Mouse (Mus musculus) myocyte (in vitro differentiated cells): ENCODE measurements around the gene Fbll1. TPM values are rescaled to one million over a fixed set of nuclear protein-coding genes. Genes with fewer than 3 reads are reported as not detected.
"Not testable (repeated sequence)": the region's sequence is repeated elsewhere in the genome, so short reads cannot be mapped to it uniquely, and the experiment has no call there.

Experiments used
- H3K27me3 ChIP-seq: one replicate; pipeline ENCODE4 v1.6.1; 2011; ENCODE audit not compliant: control insufficient read depth, insufficient read depth, insufficient read length
- H3K36me3 ChIP-seq: one replicate; pipeline ENCODE4 v1.6.1; 2011; ENCODE audit not compliant: control insufficient read depth, insufficient read depth
- H3K4me2 ChIP-seq: one replicate; pipeline ENCODE4 v1.6.1; 2011; ENCODE audit warnings: low read depth, control low read depth
- H3K4me3 ChIP-seq: one replicate; pipeline ENCODE4 v1.5.1; 2011; ENCODE audit warnings: mild to moderate bottlenecking, control low read depth, moderate library complexity
- H3K79me2 ChIP-seq: one replicate; pipeline ENCODE4 v1.6.1; 2011; ENCODE audit not compliant: control insufficient read depth, insufficient read depth
- H3ac ChIP-seq: one replicate; pipeline ENCODE4 v1.6.1; 2011; ENCODE audit not compliant: control insufficient read depth, insufficient read length
- CEBPB ChIP-seq: IDR thresholded peaks from 2 replicates; pipeline ENCODE4 v1.6.1; 2011; ENCODE audit warnings: mild to moderate bottlenecking, moderate library complexity; ENCODE audit not compliant: poor library complexity, insufficient read depth, severe bottlenecking
- E2F4 ChIP-seq: IDR thresholded peaks from one replicate; pipeline ENCODE4 v1.6.1; 2011; ENCODE audit warnings: mild to moderate bottlenecking, control low read depth, moderate library complexity; ENCODE audit not compliant: insufficient read depth
- MAX ChIP-seq: IDR thresholded peaks from one replicate; pipeline ENCODE4 v1.6.1; 2011; ENCODE audit warnings: low read depth, mild to moderate bottlenecking, control low read depth
- MYOD1 ChIP-seq, 3 experiments: IDR thresholded peaks; one replicate each; pipeline ENCODE4 v1.6.1; 2011; ENCODE audit warnings: control low read depth in 2 of 3, low read depth in 2 of 3, mild to moderate bottlenecking in 2 of 3, moderate library complexity in 1 of 3; ENCODE audit not compliant: insufficient read length in 2 of 3, control insufficient read depth in 1 of 3
- MYOG ChIP-seq, 3 experiments: IDR thresholded peaks; one replicate each; pipeline ENCODE4 v1.6.1; 2011; ENCODE audit warnings: control low read depth in 2 of 3, low read depth in 2 of 3, mild to moderate bottlenecking in 2 of 3; ENCODE audit not compliant: insufficient read length in 2 of 3, control insufficient read depth in 1 of 3, insufficient read depth in 1 of 3
- POLR2A ChIP-seq: IDR thresholded peaks from one replicate; pipeline ENCODE4 v1.6.1; 2011; ENCODE audit warnings: low read depth, mild to moderate bottlenecking, control low read depth, moderate library complexity; ENCODE audit not compliant: insufficient read length
- POLR2AphosphoS2 ChIP-seq: IDR thresholded peaks from one replicate; pipeline ENCODE4 v1.6.1; 2011; ENCODE audit warnings: low read depth, control low read depth; ENCODE audit not compliant: insufficient read length
- REST ChIP-seq: IDR thresholded peaks from one replicate; pipeline ENCODE4 v1.6.1; 2011; ENCODE audit warnings: mild to moderate bottlenecking, control low read depth, moderate library complexity; ENCODE audit not compliant: insufficient read depth, insufficient read length
- SRF ChIP-seq: IDR thresholded peaks from one replicate; pipeline ENCODE4 v1.6.1; 2011; ENCODE audit warnings: low read depth; ENCODE audit not compliant: control insufficient read depth, insufficient read length
- TCF12 ChIP-seq: IDR thresholded peaks from one replicate; pipeline ENCODE4 v1.6.1; 2011; ENCODE audit warnings: mild to moderate bottlenecking, control low read depth; ENCODE audit not compliant: poor library complexity, insufficient read depth, severe bottlenecking
- TCF3 ChIP-seq: IDR thresholded peaks from one replicate; pipeline ENCODE4 v1.6.1; 2011; ENCODE audit warnings: low read depth, control low read depth; ENCODE audit not compliant: insufficient read length
- USF1 ChIP-seq: IDR thresholded peaks from one replicate; pipeline ENCODE4 v1.6.1; 2011; ENCODE audit warnings: low read depth, mild to moderate bottlenecking, control low read depth, moderate library complexity
- polyA plus RNA-seq: library from polyadenylated mRNA; unstranded; fragments of >200 nt; fragmentation: generic; extraction: Trizol; gene quantifications from one replicate; pipeline ENCODE4 v1.2.1, GENCODE M21; 2012; ENCODE audit warnings: missing spikeins

Gene Fbll1
- polyA plus RNA-seq, 1 experiment, result not detected

DNA sequence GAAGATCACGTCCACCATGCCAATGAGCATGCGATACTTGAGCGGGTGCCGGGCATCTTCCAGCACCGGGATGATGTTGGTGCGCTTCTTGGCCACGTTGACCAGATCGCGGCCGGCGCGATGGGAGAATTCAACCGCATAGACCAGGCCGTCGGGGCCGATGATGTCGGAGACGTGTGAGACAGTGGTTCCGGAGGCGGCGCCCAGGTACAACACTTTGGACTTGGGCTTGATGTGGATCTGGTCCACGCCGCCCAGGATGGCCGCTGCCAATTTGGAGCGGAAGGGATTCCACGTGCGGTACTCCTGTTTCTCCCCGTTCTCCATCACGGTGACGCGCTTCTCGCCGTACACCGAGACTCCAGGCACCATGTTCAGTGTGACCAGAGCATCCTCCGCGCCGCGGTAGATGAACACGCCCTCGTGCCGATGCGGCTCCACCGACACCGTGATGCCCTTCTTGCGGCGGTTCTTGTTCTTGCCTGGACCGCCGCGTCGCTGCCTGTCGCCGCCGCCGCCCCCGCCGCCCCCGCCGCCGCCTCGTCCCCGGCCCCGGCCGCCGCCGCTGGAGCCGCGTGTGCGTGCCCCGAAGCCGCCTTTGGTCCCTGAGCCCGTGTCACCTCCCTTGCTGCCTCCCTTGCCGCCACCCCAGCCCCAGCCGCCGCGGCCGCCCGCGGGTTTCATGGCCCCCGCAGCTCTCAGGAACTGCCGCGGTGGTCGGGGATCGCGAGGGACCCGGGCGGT is 761 bp downstream of the Fbll1 start:
- no peaks in the 10 kb centered on the region for H3K79me2 ChIP-seq
- no peaks in the 10 kb centered on the region for H3K36me3 ChIP-seq
- H3K4me3 ChIP-seq, result no peak overlapping the region
- no peak overlapping the region for H3K4me2 ChIP-seq
- no peaks in the 10 kb centered on the region for H3K27me3 ChIP-seq
- H3ac ChIP-seq, result no peak overlapping the region
- TF ChIP-seq MYOD1 (IDR thresholded peaks at IDR 0.05; ENCODE audit: control insufficient read depth in 1 of 3, insufficient read length in 2 of 3, low read depth in 2 of 3), result no peak
- no peak for TF ChIP-seq SRF
- no peak for TF ChIP-seq POLR2AphosphoS2
- TF ChIP-seq POLR2A, result no peak
- no peak for TF ChIP-seq MAX
- no peak for TF ChIP-seq TCF12
- no peak for TF ChIP-seq REST
- no peak for TF ChIP-seq MYOG (IDR thresholded peaks at IDR 0.05; ENCODE audit: control insufficient read depth in 1 of 3, insufficient read depth in 1 of 3, insufficient read length in 2 of 3, low read depth in 2 of 3)
- TF ChIP-seq E2F4, result no peak
- TF ChIP-seq TCF3, result no peak
- no peak for TF ChIP-seq CEBPB
- TF ChIP-seq USF1, result no peak

DNA sequence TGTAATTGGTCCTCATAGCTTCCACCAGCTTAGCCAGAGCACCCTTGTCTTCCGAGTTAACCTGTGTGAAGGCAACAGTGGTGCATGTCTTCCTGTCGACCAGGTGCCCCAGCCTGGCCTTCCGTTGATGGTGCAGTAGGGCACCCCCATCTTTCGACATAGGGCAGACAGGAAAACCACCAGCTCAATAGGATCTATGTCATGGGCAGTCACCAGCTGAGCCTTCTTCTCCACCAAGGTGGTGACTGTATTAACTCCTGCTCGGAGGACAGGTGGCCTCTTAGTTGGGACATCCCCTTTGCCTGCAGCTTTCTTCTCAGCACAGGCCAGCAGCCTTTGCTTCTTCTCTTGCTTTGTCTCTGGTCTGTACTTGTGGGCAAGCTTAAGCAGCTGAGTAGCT is 5.9 kb downstream of the Fbll1 start:
- H3K4me3 ChIP-seq, H3K4me2 ChIP-seq, H3ac ChIP-seq, H3K27me3 ChIP-seq, H3K79me2 ChIP-seq, H3K36me3 ChIP-seq: not testable (repeated sequence)

DNA sequence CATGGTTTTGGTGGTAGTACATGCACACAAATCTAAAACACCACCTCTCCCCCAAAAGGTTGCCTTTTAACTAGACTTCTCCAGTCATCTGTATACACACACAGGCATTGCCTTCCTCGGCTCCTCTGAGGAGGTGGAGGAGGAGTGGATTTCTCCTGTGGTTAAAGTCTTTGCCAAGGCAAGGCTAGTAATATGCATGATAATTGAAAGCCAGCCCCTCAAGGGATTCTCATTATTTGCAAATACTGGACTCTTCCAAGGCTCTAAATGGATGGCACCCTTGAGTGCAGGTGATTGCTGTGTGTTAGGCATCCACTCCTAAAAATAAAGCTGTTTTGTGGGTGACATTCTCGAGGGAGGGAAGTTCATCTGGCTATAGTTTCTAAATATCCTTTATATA is 10.2 kb downstream of the Fbll1 start:
- Histone ChIP-seq H3K36me3 (peaks cover 38% of the 10 kb centered on the region), H3K79me2 (no peaks in the 10 kb centered on the region), H3K27me3 (no peaks in the 10 kb centered on the region), H3K4me3 (no peak overlapping the region), H3ac (no peak overlapping the region), H3K4me2 (no peak overlapping the region)
- no peak for TF ChIP-seq TCF12
- no peak for TF ChIP-seq TCF3
- no peak for TF ChIP-seq MAX
- TF ChIP-seq MYOG (IDR thresholded peaks at IDR 0.05; ENCODE audit: control insufficient read depth in 1 of 3, insufficient read depth in 1 of 3, insufficient read length in 2 of 3, low read depth in 2 of 3), result no peak
- no peak for TF ChIP-seq SRF
- TF ChIP-seq CEBPB, result no peak
- no peak for TF ChIP-seq POLR2A
- TF ChIP-seq POLR2AphosphoS2, result no peak
- TF ChIP-seq USF1, result no peak
- TF ChIP-seq E2F4, result no peak
- TF ChIP-seq REST, result no peak
- no peak for TF ChIP-seq MYOD1 (IDR thresholded peaks at IDR 0.05; ENCODE audit: control insufficient read depth in 1 of 3, insufficient read length in 2 of 3, low read depth in 2 of 3)

DNA sequence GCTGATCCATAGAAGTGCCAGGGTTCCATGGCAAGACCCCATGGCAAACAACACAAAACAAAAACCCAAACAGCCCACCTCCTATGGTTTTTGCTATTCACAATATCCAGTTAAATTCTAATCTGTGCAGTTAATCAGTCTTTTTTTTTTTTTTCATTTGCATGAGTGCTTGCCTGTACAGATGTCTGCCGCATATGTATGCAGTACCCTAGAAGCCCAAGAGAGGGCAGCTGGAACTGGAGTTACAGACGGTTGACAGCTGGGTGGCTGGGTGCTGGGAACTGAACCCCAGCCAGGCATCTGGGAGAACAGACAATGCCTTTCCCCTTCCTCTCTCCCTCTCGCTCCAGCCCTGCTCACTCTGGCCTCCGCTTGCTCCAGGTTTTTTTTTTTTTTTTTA is 14.1 kb downstream of the Fbll1 start:
- Histone ChIP-seq H3K36me3 (peaks cover 76% of the 10 kb centered on the region), H3K4me3 (no peak overlapping the region), H3K27me3 (no peaks in the 10 kb centered on the region), H3K79me2 (peaks cover 17% of the 10 kb centered on the region), H3ac (no peak overlapping the region), H3K4me2 (no peak overlapping the region)
- TF ChIP-seq E2F4, result no peak
- TF ChIP-seq SRF, result no peak
- no peak for TF ChIP-seq USF1
- TF ChIP-seq POLR2A, result no peak
- no peak for TF ChIP-seq TCF3
- TF ChIP-seq MYOD1 (IDR thresholded peaks at IDR 0.05; ENCODE audit: control insufficient read depth in 1 of 3, insufficient read length in 2 of 3, low read depth in 2 of 3), result no peak
- TF ChIP-seq MAX, result no peak
- no peak for TF ChIP-seq REST
- no peak for TF ChIP-seq CEBPB
- TF ChIP-seq TCF12, result no peak
- no peak for TF ChIP-seq POLR2AphosphoS2

DNA sequence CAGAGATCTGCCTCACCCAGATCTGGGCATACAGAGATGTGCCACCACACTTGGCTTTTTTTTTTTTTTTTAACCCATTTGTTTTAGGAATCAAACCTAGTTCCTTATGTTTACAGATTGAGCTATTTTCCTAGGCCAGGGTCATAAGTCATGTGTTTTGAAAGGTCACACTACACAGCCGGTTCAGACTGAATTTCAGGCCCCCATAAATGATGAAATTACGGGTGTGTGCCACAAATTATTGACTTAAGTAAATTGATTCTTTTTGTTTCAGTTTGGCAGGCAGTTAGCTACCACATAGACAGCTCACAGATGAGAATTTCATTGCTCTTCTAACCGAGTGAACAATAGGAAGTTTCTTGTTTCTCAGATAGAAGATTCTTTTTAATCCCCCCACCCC is 14.7 kb downstream of the Fbll1 start:
- Histone ChIP-seq H3K36me3 (peaks cover 81% of the 10 kb centered on the region), H3ac (no peak overlapping the region), H3K79me2 (peaks cover 23% of the 10 kb centered on the region), H3K4me3 (no peak overlapping the region), H3K4me2 (no peak overlapping the region), H3K27me3 (no peaks in the 10 kb centered on the region)
- TF ChIP-seq TCF3, result no peak
- TF ChIP-seq CEBPB, result no peak
- TF ChIP-seq MAX, result no peak
- TF ChIP-seq POLR2AphosphoS2, result no peak
- no peak for TF ChIP-seq TCF12
- no peak for TF ChIP-seq POLR2A
- TF ChIP-seq E2F4, result no peak
